Mouse (Mus musculus) forebrain, postnatal 0 days (tissue): Measurements from ENCODE around the gene Galnt12. TPM values are rescaled to one million over a fixed set of nuclear protein-coding genes. Genes with fewer than 3 reads are reported as not detected.
"Not testable (repeated sequence)": the region's sequence is repeated elsewhere in the genome, so short reads cannot be mapped to it uniquely, and the experiment has no call there.

Experiments
- ATAC-seq: fragments of 200-750 bp; cut with Nextera tagmentation; 2 replicates; pipeline ENCODE4 v1.8.0; 2017; ENCODE audit warnings: mild to moderate bottlenecking, moderate library complexity
- DNase-seq: peaks from one replicate; pipeline ENCODE4 v3.0.0-alpha.2; 2015
- H3K27ac ChIP-seq: fragments of 300-500 bp; sonication (generic); 2 replicates; pipeline ENCODE4 v1.5.1; 2014; ENCODE audit warnings: low read depth, mild to moderate bottlenecking, antibody characterized with exemption, low read length, moderate library complexity, mixed read lengths
- H3K27me3 ChIP-seq: fragments of 300-500 bp; sonication (generic); 2 replicates; pipeline ENCODE4 v1.6.1; 2014; ENCODE audit warnings: mild to moderate bottlenecking, low read length, mixed read lengths; ENCODE audit not compliant: insufficient read depth
- H3K36me3 ChIP-seq: fragments of 300-500 bp; sonication (generic); 2 replicates; pipeline ENCODE4 v1.6.1; 2014; ENCODE audit warnings: mild to moderate bottlenecking, moderate library complexity; ENCODE audit not compliant: insufficient read depth
- H3K4me1 ChIP-seq: fragments of 300-500 bp; sonication (generic); 2 replicates; pipeline ENCODE4 v1.6.1; 2014; ENCODE audit warnings: antibody characterized with exemption; ENCODE audit not compliant: insufficient read depth
- H3K4me2 ChIP-seq: fragments of 300-500 bp; sonication (generic); 2 replicates; pipeline ENCODE4 v1.6.1; 2014; ENCODE audit warnings: low read depth, mild to moderate bottlenecking, moderate library complexity
- H3K4me3 ChIP-seq: fragments of 300-500 bp; sonication (generic); 2 replicates; pipeline ENCODE4 v1.5.1; 2014; ENCODE audit warnings: low read depth, low read length, mixed read lengths
- H3K9ac ChIP-seq: fragments of 300-500 bp; sonication (generic); 2 replicates; pipeline ENCODE4 v1.6.1; 2014; ENCODE audit warnings: mild to moderate bottlenecking
- H3K9me3 ChIP-seq: fragments of 300-500 bp; sonication (generic); 2 replicates; pipeline ENCODE4 v1.6.1; 2016; ENCODE audit warnings: low read length
- CTCF ChIP-seq: sonication (generic); IDR thresholded peaks from 2 replicates; pipeline ENCODE4 v1.5.1; 2016; ENCODE audit warnings: antibody characterized with exemption, control low read depth, low read depth
- WGBS: fragments of 180-500 bp; shearing (Covaris S2); extraction: QIAGEN DNeasy Blood & Tissue Kit; methylation state at CpG from one replicate; pipeline ENCODE4 v1.1.7; 2014; 5-methylcytosine and 5-hydroxymethylcytosine counted together
- polyA plus RNA-seq: library from polyadenylated mRNA; unstranded; fragments of >200 nt; fragmentation: Nextera tagmentation; extraction: Ambion mirVana; gene quantifications from 2 replicates; pipeline ENCODE4 v1.2.1, GENCODE M21; 2015
- total RNA-seq: library from RNA; depleted of rRNA; stranded (reverse); fragments of >200 nt; gene quantifications from 2 replicates; pipeline ENCODE4 v1.2.3, GENCODE M21; 2014

Galnt12 gene
- total and polyA plus RNA-seq, 2 experiments from 2014 or later: 1.2 to 1.4 TPM

DNA sequence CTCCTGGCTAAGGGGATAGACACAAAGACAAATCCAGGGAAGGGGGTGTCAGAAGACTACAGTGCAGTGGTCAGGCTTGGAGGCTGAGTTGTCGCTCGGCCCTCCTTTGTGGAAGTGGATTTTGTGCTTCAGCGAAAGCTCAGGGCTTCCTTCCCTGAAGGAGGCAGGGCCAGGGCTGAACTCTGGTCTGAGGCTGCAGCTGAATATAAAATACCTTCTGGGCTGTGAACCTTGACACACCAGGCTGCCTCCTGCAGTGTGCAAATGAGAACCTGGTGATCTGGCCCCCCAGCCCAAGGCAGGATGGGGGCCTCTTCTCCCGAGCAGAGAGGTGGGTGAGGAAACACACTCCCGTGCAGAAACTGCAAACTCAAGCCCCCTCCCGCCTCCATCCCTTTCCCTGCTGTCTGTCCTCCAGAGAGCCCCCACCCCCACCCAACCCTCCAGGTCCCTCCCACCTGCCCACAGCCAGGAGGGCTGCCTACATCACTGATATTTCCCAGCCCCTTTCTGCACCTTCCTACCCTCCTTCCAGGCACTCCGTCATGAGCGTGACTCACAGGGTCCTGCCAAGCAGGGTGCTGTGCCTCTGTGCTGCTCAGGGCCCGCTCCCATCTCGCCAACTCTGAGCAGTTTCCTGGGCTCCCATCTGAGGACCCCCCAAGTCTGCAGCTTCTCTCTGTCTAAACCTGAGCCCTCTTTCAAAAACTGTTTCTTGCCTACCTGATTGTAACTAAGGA lies 40.9 kb upstream of the Galnt12 start:
- DNase-seq (no peak), ATAC-seq (no peak)
- H3K4me1 ChIP-seq: no peaks in the 10 kb centered on the region
- H3K27me3 ChIP-seq: no peaks in the 10 kb centered on the region
- no peaks in the 10 kb centered on the region for H3K36me3 ChIP-seq
- no peaks in the 10 kb centered on the region for H3K9me3 ChIP-seq
- no peak for TF ChIP-seq CTCF
- no peak overlapping the region for H3K27ac ChIP-seq
- 39% methylated on average over 10 of the region's 10 CpGs for WGBS
- H3K4me3 ChIP-seq: no peak overlapping the region
- no peak overlapping the region for H3K4me2 ChIP-seq
- H3K9ac ChIP-seq: no peak overlapping the region

DNA sequence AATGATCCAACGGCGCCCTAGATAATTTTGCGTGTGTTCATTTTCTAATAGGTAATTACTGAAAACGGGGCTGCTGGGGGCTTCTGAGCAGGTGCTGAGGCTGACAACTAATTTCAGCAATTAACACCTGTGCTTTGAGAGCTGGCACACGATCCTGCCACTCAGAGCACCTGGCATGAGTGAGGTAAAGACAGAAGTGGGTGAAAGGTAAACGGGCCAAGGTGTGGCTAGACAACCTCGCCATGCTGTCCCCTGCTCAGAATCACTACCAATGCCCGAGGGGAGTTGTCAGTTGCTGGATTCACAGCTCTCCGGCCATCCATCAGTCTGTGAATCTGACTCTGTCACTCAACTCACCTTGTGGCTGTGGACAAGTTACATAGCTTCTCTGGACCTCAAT lies 39.8 kb upstream of the Galnt12 start:
- no peaks in the 10 kb centered on the region for H3K9me3 ChIP-seq
- no peak for TF ChIP-seq CTCF
- no peaks in the 10 kb centered on the region for H3K36me3 ChIP-seq
- H3K9ac ChIP-seq: no peak overlapping the region
- ATAC-seq: no peak
- H3K27me3 ChIP-seq: no peaks in the 10 kb centered on the region
- 72% methylated on average over 9 of the region's 9 CpGs for WGBS
- H3K4me2 ChIP-seq: no peak overlapping the region
- H3K4me3 ChIP-seq: no peak overlapping the region
- no peak overlapping the region for H3K27ac ChIP-seq
- peaks cover 2% of the 10 kb centered on the region; the same call in 1 of the 2 replicates for H3K4me1 ChIP-seq
- no peak for DNase-seq

DNA sequence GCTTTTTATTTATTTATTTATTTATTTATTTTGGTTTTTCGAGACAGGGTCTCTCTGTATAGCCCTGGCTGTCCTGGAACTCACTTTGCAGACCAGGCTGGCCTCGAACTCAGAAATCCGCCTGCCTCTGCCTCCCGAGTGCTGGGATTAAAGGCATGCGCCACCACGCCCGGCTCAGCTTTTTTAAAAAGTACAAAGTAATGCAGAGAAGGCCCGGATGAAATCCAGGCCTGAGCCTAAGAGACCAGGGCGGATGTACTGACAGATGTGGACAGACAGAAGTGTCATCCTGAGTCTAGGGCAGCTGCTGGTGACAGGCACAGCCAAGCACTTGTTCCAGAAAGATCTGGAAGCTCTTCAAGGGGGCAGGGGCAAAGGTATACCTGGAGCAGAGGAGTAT lies 36.5 kb upstream of the Galnt12 start:
- H3K9me3 ChIP-seq, H3K9ac ChIP-seq, H3K4me3 ChIP-seq, H3K4me1 ChIP-seq, DNase-seq, H3K36me3 ChIP-seq, ATAC-seq, H3K27me3 ChIP-seq, H3K27ac ChIP-seq: not testable (repeated sequence)
- H3K4me2 ChIP-seq: 0 out of 2 replicates have a peak overlapping the region, but pooled peaks have one; percentile 66
- 95% methylated on average over 9 of the region's 9 CpGs for WGBS

DNA sequence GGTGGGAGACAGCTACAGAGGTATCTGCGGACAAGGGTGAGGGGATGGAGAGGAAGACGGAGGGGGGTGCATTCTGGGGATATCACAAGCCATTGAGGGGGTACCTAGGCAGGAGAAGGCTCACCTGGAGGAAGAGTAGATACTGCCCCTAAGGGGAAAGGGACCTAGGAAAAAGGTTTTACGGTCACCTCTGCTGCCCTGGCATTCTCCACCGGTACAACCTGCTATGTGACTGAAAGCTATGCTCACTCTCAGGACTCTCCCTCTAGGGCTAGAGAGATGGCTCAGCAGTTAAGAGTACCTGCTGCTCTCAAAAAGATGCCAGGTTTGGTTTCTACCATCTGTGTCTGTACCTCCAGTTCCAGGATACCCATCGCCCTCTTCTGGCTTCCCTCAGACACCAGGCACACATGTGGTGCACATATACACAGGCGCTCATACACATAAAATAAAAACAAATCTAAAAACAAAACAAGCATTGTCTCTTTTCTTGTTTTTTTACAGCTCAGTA lies 36.1 kb upstream of the Galnt12 start:
- Histone ChIP-seq H3K9ac (no peak overlapping the region), H3K4me3 (no peak overlapping the region), H3K4me2 (peak overlapping the region; percentile 66), H3K36me3 (no peaks in the 10 kb centered on the region), H3K9me3 (no peaks in the 10 kb centered on the region), H3K4me1 (peaks cover 2% of the 10 kb centered on the region; the same call in 1 of the 2 replicates), H3K27me3 (no peaks in the 10 kb centered on the region), H3K27ac (no peak overlapping the region)
- TF ChIP-seq CTCF: no peak
- 93% methylated on average over 6 of the region's 6 CpGs for WGBS
- no peak for DNase-seq
- ATAC-seq: no peak

- peak; percentile 89 for DNase-seq
- Histone ChIP-seq H3K4me3 (peak within 1 kb of the TSS; percentile 85), H3K27ac (peak within 1 kb of the TSS; percentile 62), H3K36me3 (no peaks in the 10 kb centered on the region), H3K9ac (peak within 1 kb of the TSS; percentile 72), H3K4me1 (peaks cover 2% of the 10 kb centered on the region; the same call in 1 of the 2 replicates), H3K9me3 (no peaks in the 10 kb centered on the region), H3K27me3 (no peaks in the 10 kb centered on the region), H3K4me2 (peak within 1 kb of the TSS; percentile 66)
- under 1% methylated on average over 65 of the region's 86 CpGs for WGBS
- ATAC-seq: peak; percentile 90
- no peak for TF ChIP-seq CTCF
Observed at GRCm38 (mm10) chr4:47056791-47057509, 34.8 kb upstream of the Galnt12 start, which contains the start of gene Anks6. TSS of gene Anks6 (minus strand) at chr4:47057427.

GRCm38 (mm10) chr4:47057510-47058325 lies 34.0 kb upstream of the Galnt12 start:
- ATAC-seq: peak; percentile 21
- H3K27ac ChIP-seq: peak overlapping the region; percentile 62
- H3K9me3 ChIP-seq: no peaks in the 10 kb centered on the region

More at GRCm38 (mm10) chr4:47057510-47058325, 34.0 kb upstream of the Galnt12 start:
- peak overlapping the region; percentile 72 for H3K9ac ChIP-seq
- H3K4me2 ChIP-seq: peak overlapping the region; percentile 66
- WGBS: 37% methylated on average over 25 of the region's 25 CpGs
- H3K36me3 ChIP-seq: no peaks in the 10 kb centered on the region
- H3K4me1 ChIP-seq: peaks cover 2% of the 10 kb centered on the region; the same call in 1 of the 2 replicates
- no peaks in the 10 kb centered on the region for H3K27me3 ChIP-seq
- TF ChIP-seq CTCF: no peak
- H3K4me3 ChIP-seq: peak overlapping the region; percentile 85
- DNase-seq: peak; percentile 14
